Mouse (Mus musculus) embryonic facial prominence, embryonic 12.5 days (tissue): Measurements from ENCODE around the gene Gpd1l. TPM values are rescaled to one million over a fixed set of nuclear protein-coding genes. Genes with fewer than 3 reads are reported as not detected.

Experiments used
- ATAC-seq: fragments of 200-750 bp; cut with Nextera tagmentation; 2 replicates; pipeline ENCODE4 v1.8.0; 2017; ENCODE audit not compliant: insufficient number of reproducible peaks, insufficient read depth, low FRiP score, low TSS enrichment
- H3K27ac ChIP-seq: fragments of 300-500 bp; sonication (generic); 2 replicates; pipeline ENCODE4 v1.5.1; 2016; ENCODE audit warnings: mild to moderate bottlenecking
- H3K27me3 ChIP-seq: fragments of 300-500 bp; sonication (generic); 2 replicates; pipeline ENCODE4 v1.6.1; 2016; ENCODE audit warnings: mild to moderate bottlenecking, moderate library complexity
- H3K36me3 ChIP-seq: fragments of 300-500 bp; sonication (generic); 2 replicates; pipeline ENCODE4 v1.6.1; 2016; ENCODE audit warnings: mild to moderate bottlenecking
- H3K4me1 ChIP-seq: fragments of 300-500 bp; sonication (generic); 2 replicates; pipeline ENCODE4 v1.6.1; 2016
- H3K4me2 ChIP-seq: fragments of 300-500 bp; sonication (generic); replicated peaks from 2 replicates; pipeline ENCODE4 v1.6.1; 2016; ENCODE audit warnings: mild to moderate bottlenecking, moderate library complexity
- H3K4me3 ChIP-seq: fragments of 300-500 bp; sonication (generic); 2 replicates; pipeline ENCODE4 v1.5.1; 2016; ENCODE audit warnings: mild to moderate bottlenecking
- H3K9ac ChIP-seq: fragments of 300-500 bp; sonication (generic); 2 replicates; pipeline ENCODE4 v1.6.1; 2016; ENCODE audit warnings: mild to moderate bottlenecking, moderate library complexity
- H3K9me3 ChIP-seq: fragments of 300-500 bp; sonication (generic); 2 replicates; pipeline ENCODE4 v1.6.1; 2016; ENCODE audit warnings: mild to moderate bottlenecking, moderate library complexity
- WGBS: fragments of 180-500 bp; shearing (Covaris S2); methylation state at CpG from one replicate; pipeline ENCODE4 v1.1.7; 2016; 5-methylcytosine and 5-hydroxymethylcytosine counted together
- polyA plus RNA-seq: library from polyadenylated mRNA; unstranded; fragments of >200 nt; fragmentation: Nextera tagmentation; extraction: Ambion mirVana; gene quantifications from 2 replicates; pipeline ENCODE4 v1.2.1, GENCODE M21; 2016

Gene Gpd1l
- polyA plus RNA-seq, 1 experiment from 2014 or later: 9.5 TPM

GRCm38 (mm10) chr9:114887699-114888098 is 46.1 kb downstream of the Gpd1l start:
- Histone ChIP-seq H3K4me1 (no peaks in the 10 kb centered on the region), H3K9ac (no peak overlapping the region), H3K9me3 (no peaks in the 10 kb centered on the region), H3K4me3 (no peak overlapping the region), H3K27ac (no peak overlapping the region), H3K27me3 (no peaks in the 10 kb centered on the region), H3K36me3 (no peaks in the 10 kb centered on the region), H3K4me2 (no peak overlapping the region)
- WGBS: 92% methylated on average over 3 of the region's 3 CpGs
- no peak for ATAC-seq

- no peak for ATAC-seq
- Histone ChIP-seq H3K9me3 (no peaks in the 10 kb centered on the region), H3K36me3 (no peaks in the 10 kb centered on the region), H3K9ac (no peak overlapping the region), H3K4me1 (no peaks in the 10 kb centered on the region), H3K27me3 (no peaks in the 10 kb centered on the region), H3K4me2 (0 out of 2 replicates have a peak overlapping the region, but pooled peaks have one; percentile 0), H3K4me3 (no peak overlapping the region), H3K27ac (no peak overlapping the region)
- 26% methylated on average over 8 of the region's 8 CpGs for WGBS
Measured at GRCm38 (mm10) chr9:114885991-114886662, 47.7 kb downstream of the Gpd1l start.

GRCm38 (mm10) chr9:114885564-114885963 is 48.2 kb downstream of the Gpd1l start:
- 0 out of 2 replicates have a peak, but pooled peaks have one; percentile 41 for ATAC-seq
- H3K27ac ChIP-seq: 0 out of 2 replicates have a peak overlapping the region, but pooled peaks have one; percentile 30
- 72% methylated on average over 4 of the region's 4 CpGs for WGBS

GRCm38 (mm10) chr9:114881977-114882376 is 51.8 kb downstream of the Gpd1l start:
- WGBS: 82% methylated on average over 2 of the region's 2 CpGs
- H3K9me3 ChIP-seq: no peaks in the 10 kb centered on the region
- H3K4me3 ChIP-seq: no peak overlapping the region
- H3K4me1 ChIP-seq: no peaks in the 10 kb centered on the region
- H3K9ac ChIP-seq: no peak overlapping the region
- H3K4me2 ChIP-seq: no peak overlapping the region
- H3K36me3 ChIP-seq: no peaks in the 10 kb centered on the region
- no peaks in the 10 kb centered on the region for H3K27me3 ChIP-seq
- ATAC-seq: no peak
- H3K27ac ChIP-seq: no peak overlapping the region

More at GRCm38 (mm10) chr9:114885564-114885963, 48.2 kb downstream of the Gpd1l start:
- no peak overlapping the region for H3K4me2 ChIP-seq
- H3K36me3 ChIP-seq: no peaks in the 10 kb centered on the region
- no peak overlapping the region for H3K9ac ChIP-seq
- no peaks in the 10 kb centered on the region for H3K27me3 ChIP-seq
- H3K9me3 ChIP-seq: no peaks in the 10 kb centered on the region
- H3K4me1 ChIP-seq: no peaks in the 10 kb centered on the region
- no peak overlapping the region for H3K4me3 ChIP-seq

GRCm38 (mm10) chr9:114855327-114855726 is 78.5 kb downstream of the Gpd1l start:
- H3K27ac ChIP-seq: no peak overlapping the region
- no peak for ATAC-seq
- WGBS: 76% methylated on average over 11 of the region's 11 CpGs

GRCm38 (mm10) chr9:114854686-114855085 is 79.1 kb downstream of the Gpd1l start:
- H3K36me3 ChIP-seq: no peaks in the 10 kb centered on the region
- no peaks in the 10 kb centered on the region for H3K4me1 ChIP-seq
- H3K27me3 ChIP-seq: peaks cover 4% of the 10 kb centered on the region; the same call in 1 of the 2 replicates

More at GRCm38 (mm10) chr9:114855327-114855726, 78.5 kb downstream of the Gpd1l start:
- H3K27me3 ChIP-seq: peaks cover 4% of the 10 kb centered on the region; the same call in 1 of the 2 replicates
- no peaks in the 10 kb centered on the region for H3K9me3 ChIP-seq
- H3K4me2 ChIP-seq: no peak overlapping the region
- no peaks in the 10 kb centered on the region for H3K36me3 ChIP-seq
- H3K9ac ChIP-seq: no peak overlapping the region
- no peaks in the 10 kb centered on the region for H3K4me1 ChIP-seq
- H3K4me3 ChIP-seq: no peak overlapping the region

GRCm38 (mm10) chr9:114853336-114853735 is 80.5 kb downstream of the Gpd1l start:
- Histone ChIP-seq H3K4me2 (no peak overlapping the region), H3K36me3 (no peaks in the 10 kb centered on the region), H3K27ac (no peak overlapping the region), H3K9ac (no peak overlapping the region), H3K9me3 (no peaks in the 10 kb centered on the region), H3K4me1 (no peaks in the 10 kb centered on the region), H3K4me3 (no peak overlapping the region), H3K27me3 (peaks cover 4% of the 10 kb centered on the region; the same call in 1 of the 2 replicates)
- ATAC-seq: no peak
- 84% methylated on average over 15 of the region's 15 CpGs for WGBS

More at GRCm38 (mm10) chr9:114854686-114855085, 79.1 kb downstream of the Gpd1l start:
- Histone ChIP-seq H3K9ac (no peak overlapping the region), H3K27ac (no peak overlapping the region), H3K4me3 (no peak overlapping the region), H3K4me2 (no peak overlapping the region), H3K9me3 (no peaks in the 10 kb centered on the region)
- 72% methylated on average over 9 of the region's 9 CpGs for WGBS
- no peak for ATAC-seq

- Histone ChIP-seq H3K4me1 (no peaks in the 10 kb centered on the region), H3K9ac (no peak overlapping the region), H3K36me3 (no peaks in the 10 kb centered on the region), H3K27ac (no peak overlapping the region), H3K9me3 (no peaks in the 10 kb centered on the region), H3K4me2 (no peak overlapping the region), H3K27me3 (peaks cover 4% of the 10 kb centered on the region; the same call in 1 of the 2 replicates), H3K4me3 (no peak overlapping the region)
- ATAC-seq: no peak
- WGBS: 63% methylated on average over 8 of the region's 8 CpGs
Measured at GRCm38 (mm10) chr9:114851419-114852190, 82.2 kb downstream of the Gpd1l start.

Other genes starting within 250 kb of the Gpd1l start
- 77.9 and 89.4 TPM in 2 replicates for gene Dync1li1, start 245.2 kb downstream of the Gpd1l start, polyA plus RNA-seq
- 29.1 and 31.8 TPM in 2 replicates for gene Cmtm6, start 202.9 kb downstream of the Gpd1l start, polyA plus RNA-seq
- gene Cmtm7, start 152.1 kb downstream of the Gpd1l start, polyA plus RNA-seq: 79.6 and 82.0 TPM in 2 replicates
- gene Cmtm8, start 89.8 kb downstream of the Gpd1l start, polyA plus RNA-seq: 14.2 and 18.6 TPM in 2 replicates
- 2.9 TPM in 2 replicates for gene Osbpl10, start 44.6 kb upstream of the Gpd1l start, polyA plus RNA-seq
- gene Rps27rt, start 48.8 kb upstream of the Gpd1l start, polyA plus RNA-seq: 394 and 429 TPM in 2 replicates